ENCODE assay signal across 18 mouse cellular contexts in the genomic region with DNA sequence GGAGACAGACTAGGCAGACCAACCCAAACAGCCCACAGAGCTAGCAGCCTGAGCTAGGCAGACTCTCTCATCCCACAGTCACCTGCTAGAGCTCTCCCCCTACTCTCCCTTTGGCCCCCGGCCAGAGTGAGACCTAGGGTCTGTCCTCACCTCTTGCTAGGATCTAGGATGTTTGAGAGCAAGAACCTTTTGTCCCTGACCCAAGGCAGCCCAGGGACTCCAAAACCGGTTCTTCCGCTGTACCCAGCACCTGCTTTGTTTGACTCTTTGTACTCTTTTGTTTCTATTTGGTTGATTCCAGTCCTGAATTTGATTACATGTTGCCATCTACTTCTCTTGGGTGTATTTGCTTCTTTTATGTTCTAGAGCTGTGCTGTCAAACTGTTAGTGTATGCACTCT.
"Had no signal": no experiment of that assay in that cellular context is flagged by ENCODE, and none has a peak within 500 bp of the region (broad histone marks: within the 10 kb centered on the region; RNA-seq: fewer than 3 reads in every experiment).

No protein-coding gene starts in this region.

- H3K4me2 ChIP-seq: intestine, embryonic 15.5 days; limb, embryonic 13.5 days; liver, embryonic 12.5 days; liver, embryonic 15.5 days; midbrain, embryonic 11.5 days; stomach, embryonic 15.5 days had no signal

- H3K4me1 ChIP-seq: intestine, embryonic 15.5 days; limb, embryonic 10.5 days; limb, embryonic 13.5 days; liver, embryonic 12.5 days; liver, embryonic 15.5 days; stomach, embryonic 15.5 days had no signal

- H3K27me3 ChIP-seq: intestine, embryonic 15.5 days; limb, embryonic 13.5 days; liver, embryonic 12.5 days; liver, embryonic 15.5 days; stomach, embryonic 15.5 days had no signal

- H3K36me3 ChIP-seq: intestine, embryonic 15.5 days; limb, embryonic 10.5 days; limb, embryonic 13.5 days; liver, embryonic 12.5 days; liver, embryonic 15.5 days; stomach, embryonic 15.5 days had no signal

- H3K9ac ChIP-seq: intestine, embryonic 15.5 days; limb, embryonic 13.5 days; liver, embryonic 12.5 days; liver, embryonic 15.5 days; stomach, embryonic 15.5 days had no signal

- DNase-seq: kidney, adult 11 months; kidney, adult 9 months; kidney, postnatal 14 days; kidney, postnatal 4 days; liver; midbrain, embryonic 14.5 days; right cerebral cortex, adult 18-20 months; right cerebral cortex, postnatal 25 days; spleen, adult 18-20 months; thymus, adult 2 months; thymus, postnatal 25 days had no signal

- H3K27ac ChIP-seq: intestine, embryonic 15.5 days; limb, embryonic 10.5 days; limb, embryonic 13.5 days; liver, embryonic 12.5 days; liver, embryonic 15.5 days; stomach, embryonic 15.5 days had no signal

- ATAC-seq: intestine, embryonic 15.5 days; liver, embryonic 12.5 days had no signal

- H3K9me3 ChIP-seq: intestine, embryonic 15.5 days; limb, embryonic 10.5 days; limb, embryonic 13.5 days; liver, embryonic 12.5 days; liver, embryonic 15.5 days; stomach, embryonic 15.5 days had no signal

- H3K4me3 ChIP-seq: intestine, embryonic 15.5 days; limb, embryonic 10.5 days; limb, embryonic 13.5 days; liver, embryonic 12.5 days; liver, embryonic 15.5 days; stomach, embryonic 15.5 days had no signal
